Mouse (Mus musculus) liver, embryonic 11.5 days (tissue): ENCODE data around the gene Cbarp. TPM values are rescaled to one million over a fixed set of nuclear protein-coding genes. Genes with fewer than 3 reads are reported as not detected.

Source experiments
- ATAC-seq: fragments of 200-750 bp; cut with Nextera tagmentation; replicated peaks from 2 replicates; pipeline ENCODE4 v1.8.0; 2017; ENCODE audit warnings: moderate number of reproducible peaks, mild to moderate bottlenecking, moderate TSS enrichment, moderate library complexity; ENCODE audit not compliant: low FRiP score
- DNase-seq: peaks from one replicate; pipeline ENCODE4 v3.0.0-alpha.2; 2017; ENCODE audit warnings: low spot score
- H3K27ac ChIP-seq: fragments of 300-500 bp; sonication (generic); 2 replicates; pipeline ENCODE4 v1.5.1; 2014; ENCODE audit warnings: mild to moderate bottlenecking, low read depth, low read length, control low read depth
- H3K27me3 ChIP-seq: fragments of 300-500 bp; sonication (generic); replicated peaks from 2 replicates; pipeline ENCODE4 v1.6.1; 2014; ENCODE audit warnings: low read length, mixed read lengths; ENCODE audit not compliant: control insufficient read depth, insufficient read depth
- H3K36me3 ChIP-seq: fragments of 300-500 bp; sonication (generic); 2 replicates; pipeline ENCODE4 v1.6.1; 2014; ENCODE audit warnings: mild to moderate bottlenecking, low read length, moderate library complexity, mixed read lengths; ENCODE audit not compliant: control insufficient read depth, insufficient read depth
- H3K4me1 ChIP-seq: fragments of 300-500 bp; sonication (generic); replicated peaks from 2 replicates; pipeline ENCODE4 v1.6.1; 2014; ENCODE audit warnings: low read length, mixed read lengths; ENCODE audit not compliant: control insufficient read depth, insufficient read depth
- H3K4me2 ChIP-seq: fragments of 300-500 bp; sonication (generic); 2 replicates; pipeline ENCODE4 v1.6.1; 2014; ENCODE audit warnings: mild to moderate bottlenecking, control low read depth, moderate library complexity
- H3K4me3 ChIP-seq: fragments of 300-500 bp; sonication (generic); 2 replicates; pipeline ENCODE4 v1.5.1; 2014; ENCODE audit warnings: low read depth, low read length, control low read depth
- H3K9ac ChIP-seq: fragments of 300-500 bp; sonication (generic); 2 replicates; pipeline ENCODE4 v1.6.1; 2014; ENCODE audit warnings: low read depth, low read length, control low read depth
- H3K9me3 ChIP-seq: fragments of 300-500 bp; sonication (generic); 2 replicates; pipeline ENCODE4 v1.6.1; 2016; ENCODE audit warnings: low read length, inconsistent platforms, mixed read lengths; ENCODE audit not compliant: control insufficient read depth
- WGBS: fragments of 180-500 bp; shearing (Covaris S2); extraction: QIAGEN DNeasy Blood & Tissue Kit; methylation state at CpG from one replicate; pipeline ENCODE4 v1.1.7; 2014; 5-methylcytosine and 5-hydroxymethylcytosine counted together
- polyA plus RNA-seq: library from polyadenylated mRNA; unstranded; fragments of >200 nt; fragmentation: Nextera tagmentation; extraction: Ambion mirVana; gene quantifications from 2 replicates; pipeline ENCODE4 v1.2.1, GENCODE M21; 2014

Gene Cbarp
- polyA plus RNA-seq, 1 experiment from 2014 or later = 2.8 TPM

DNA sequence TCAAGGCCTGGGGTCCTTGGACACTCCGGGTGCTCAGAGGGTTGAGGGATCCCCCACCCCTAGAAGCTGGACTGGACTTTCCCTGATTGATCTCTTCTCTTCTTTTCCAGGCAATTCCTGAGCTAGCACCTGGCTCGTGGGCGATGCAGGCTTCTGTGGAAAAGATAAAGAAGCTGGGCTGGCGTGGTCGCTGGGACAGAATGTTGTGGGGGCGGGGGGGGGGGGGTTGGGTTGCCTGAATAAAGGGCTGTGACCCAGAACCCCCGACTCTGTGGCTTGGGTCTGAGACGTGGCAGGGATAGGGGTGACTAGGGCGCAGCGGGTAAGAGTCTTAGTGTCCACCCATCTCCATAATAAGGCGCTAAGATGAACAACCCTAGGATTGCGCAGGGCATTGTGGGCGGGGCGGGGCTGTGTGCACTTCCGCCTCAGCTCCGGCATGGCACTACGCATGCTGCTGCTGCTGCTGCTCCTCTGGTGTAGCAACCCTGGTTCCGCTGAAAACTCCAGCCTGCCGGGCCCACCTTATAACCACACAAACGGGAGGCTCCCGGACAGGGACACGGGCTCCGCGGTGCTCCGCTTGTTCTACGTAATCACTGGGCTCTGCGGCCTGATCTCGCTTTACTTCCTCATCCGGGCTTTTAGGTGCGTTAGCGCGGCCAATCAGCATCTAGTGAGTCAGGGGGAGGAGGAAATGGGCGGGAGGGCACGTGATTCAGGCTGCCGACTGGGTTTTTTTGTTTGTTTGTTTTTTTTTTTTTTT is 32.1 kb upstream of the Cbarp start, which contains the start of gene 1600002K03Rik:
1600002K03Rik (plus strand) TSS at position 418 of the 766 bp plus-strand sequence.
- H3K27ac ChIP-seq = peak within 1 kb of the TSS; percentile 92
- peak within 1 kb of the TSS; percentile 85 for H3K4me2 ChIP-seq
- H3K4me1 ChIP-seq = peaks cover 16% of the 10 kb centered on the region
- H3K9me3 ChIP-seq = no peaks in the 10 kb centered on the region
- no peaks in the 10 kb centered on the region for H3K27me3 ChIP-seq
- ATAC-seq (peak; percentile 80), DNase-seq (peak; percentile 92)
- peaks cover 22% of the 10 kb centered on the region for H3K36me3 ChIP-seq
- WGBS = 5% methylated on average over 35 of the region's 35 CpGs
- peak within 1 kb of the TSS; percentile 65 for H3K4me3 ChIP-seq
- peak within 1 kb of the TSS; percentile 79 for H3K9ac ChIP-seq

GRCm38 (mm10) chr10:80171760-80172526 is 31.3 kb upstream of the Cbarp start:
- Histone ChIP-seq H3K27me3 (no peaks in the 10 kb centered on the region), H3K4me2 (peak overlapping the region; percentile 85), H3K27ac (peak overlapping the region; percentile 92), H3K9me3 (no peaks in the 10 kb centered on the region), H3K36me3 (peaks cover 22% of the 10 kb centered on the region), H3K4me1 (peaks cover 19% of the 10 kb centered on the region), H3K4me3 (peak overlapping the region; percentile 65), H3K9ac (peak overlapping the region; percentile 79)
- DNase-seq = no peak
- WGBS = 87% methylated on average over 45 of the region's 45 CpGs
- no peak for ATAC-seq

- DNase-seq (no peak), ATAC-seq (no peak)
- no peaks in the 10 kb centered on the region for H3K9me3 ChIP-seq
- H3K36me3 ChIP-seq = peaks cover 22% of the 10 kb centered on the region
- peaks cover 25% of the 10 kb centered on the region for H3K4me1 ChIP-seq
- H3K9ac ChIP-seq = no peak overlapping the region
- peak overlapping the region; percentile 18 for H3K4me3 ChIP-seq
- no peak overlapping the region; the same call in 1 of the 2 replicates for H3K4me2 ChIP-seq
- no peak overlapping the region for H3K27ac ChIP-seq
- WGBS = 90% methylated on average over 15 of the region's 15 CpGs
- no peaks in the 10 kb centered on the region for H3K27me3 ChIP-seq
Observed at GRCm38 (mm10) chr10:80171252-80171651, 30.6 kb upstream of the Cbarp start.

GRCm38 (mm10) chr10:80170601-80171021 is 30.0 kb upstream of the Cbarp start:
- Histone ChIP-seq H3K27ac (no peak overlapping the region), H3K9ac (no peak overlapping the region), H3K4me3 (no peak overlapping the region), H3K27me3 (no peaks in the 10 kb centered on the region), H3K9me3 (no peaks in the 10 kb centered on the region), H3K4me2 (no peak overlapping the region), H3K36me3 (peaks cover 22% of the 10 kb centered on the region), H3K4me1 (peaks cover 31% of the 10 kb centered on the region)
- DNase-seq (no peak), ATAC-seq (no peak)
- WGBS = 95% methylated on average over 19 of the region's 19 CpGs

DNA sequence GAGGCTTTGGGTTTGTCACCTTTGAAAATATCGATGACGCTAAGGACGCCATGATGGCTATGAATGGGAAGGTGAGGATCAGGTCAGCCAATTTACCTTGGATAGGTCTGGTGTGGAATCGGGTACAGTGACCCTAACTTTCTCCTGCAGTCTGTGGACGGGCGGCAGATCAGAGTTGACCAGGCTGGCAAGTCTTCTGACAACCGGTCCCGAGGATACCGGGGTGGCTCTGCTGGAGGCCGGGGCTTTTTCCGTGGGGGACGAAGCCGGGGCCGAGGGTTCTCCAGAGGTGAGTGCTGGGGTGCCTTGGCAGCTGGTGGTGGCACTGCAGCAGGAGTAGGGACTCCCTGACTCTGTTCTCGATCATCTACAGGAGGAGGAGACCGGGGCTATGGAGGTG is 29.4 kb upstream of the Cbarp start:
- Histone ChIP-seq H3K27me3 (no peaks in the 10 kb centered on the region), H3K27ac (no peak overlapping the region), H3K4me1 (peaks cover 36% of the 10 kb centered on the region), H3K9me3 (no peaks in the 10 kb centered on the region), H3K4me3 (no peak overlapping the region), H3K4me2 (no peak overlapping the region), H3K36me3 (peaks cover 22% of the 10 kb centered on the region), H3K9ac (no peak overlapping the region)
- DNase-seq (no peak), ATAC-seq (no peak)
- WGBS = 96% methylated on average over 16 of the region's 16 CpGs

DNA sequence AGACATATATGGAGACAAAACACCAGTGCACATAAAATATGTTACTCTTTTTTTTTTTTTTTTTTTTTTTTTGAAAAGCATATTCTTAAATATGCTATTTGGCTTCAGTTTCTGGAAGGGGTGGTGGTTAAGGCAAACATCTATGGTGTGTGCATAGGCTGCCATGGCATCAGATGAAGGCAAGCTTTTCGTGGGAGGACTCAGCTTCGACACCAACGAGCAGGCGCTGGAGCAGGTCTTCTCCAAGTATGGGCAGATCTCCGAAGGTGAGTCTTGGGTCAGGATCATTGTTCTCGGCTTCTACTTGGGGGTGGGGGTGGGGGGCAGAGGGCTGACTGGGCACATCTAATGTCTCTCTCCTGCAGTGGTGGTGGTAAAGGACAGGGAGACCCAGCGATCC is 29.0 kb upstream of the Cbarp start:
- 95% methylated on average over 7 of the region's 7 CpGs for WGBS
- Histone ChIP-seq H3K27me3 (no peaks in the 10 kb centered on the region), H3K4me2 (no peak overlapping the region), H3K9me3 (no peaks in the 10 kb centered on the region), H3K4me1 (peaks cover 37% of the 10 kb centered on the region), H3K27ac (no peak overlapping the region), H3K36me3 (peaks cover 22% of the 10 kb centered on the region), H3K4me3 (peak overlapping the region; percentile 14; the same call in 1 of the 2 replicates), H3K9ac (no peak overlapping the region)
- no peak for ATAC-seq
- DNase-seq = no peak

GRCm38 (mm10) chr10:80169070-80169469 is 28.4 kb upstream of the Cbarp start:
- Histone ChIP-seq H3K4me3 (peak overlapping the region; percentile 84), H3K9ac (peak overlapping the region; percentile 98), H3K9me3 (no peaks in the 10 kb centered on the region), H3K27ac (peak overlapping the region; percentile 99), H3K36me3 (peaks cover 22% of the 10 kb centered on the region), H3K27me3 (no peaks in the 10 kb centered on the region), H3K4me2 (peak overlapping the region; percentile 84), H3K4me1 (peaks cover 43% of the 10 kb centered on the region)
- no peak for DNase-seq
- ATAC-seq = no peak
- WGBS = 74% methylated on average over 1 of the region's 1 CpGs

GRCm38 (mm10) chr10:80168038-80168661 is 27.5 kb upstream of the Cbarp start:
- Histone ChIP-seq H3K4me3 (peak overlapping the region; percentile 84), H3K27me3 (no peaks in the 10 kb centered on the region), H3K36me3 (peaks cover 22% of the 10 kb centered on the region), H3K27ac (peak overlapping the region; percentile 99), H3K4me1 (peaks cover 50% of the 10 kb centered on the region), H3K9ac (peak overlapping the region; percentile 98), H3K9me3 (no peaks in the 10 kb centered on the region), H3K4me2 (peak overlapping the region; percentile 84)
- DNase-seq (peak; percentile 95), ATAC-seq (peak; percentile 60)
- WGBS = under 1% methylated on average over 48 of the region's 48 CpGs
